Mouse (Mus musculus): ENCODE measurements at regions not wholly inside any gene's neighbourhood (a gene's known extent, or its start where the extent isn't known, plus 50 kb on each side); places are given as distances from the start of the nearest gene placed in this dataset.

- no peak for ATAC-seq (ENCODE audit: insufficient number of reproducible peaks, low FRiP score, low TSS enrichment)
Measured at GRCm38 (mm10) chr10:125467503-125467902, 78.2 kb upstream of the Slc16a7 start.

- ATAC-seq (ENCODE audit: insufficient number of reproducible peaks, low FRiP score, low TSS enrichment): no peak
Measured at GRCm38 (mm10) chr10:125488350-125488749, 99.1 kb upstream of the Slc16a7 start.

- ATAC-seq (ENCODE audit: insufficient number of reproducible peaks, low FRiP score, low TSS enrichment): no peak
Measured at GRCm38 (mm10) chr10:125490395-125490794, 101.1 kb upstream of the Slc16a7 start.

GRCm38 (mm10) chr10:125494489-125494888 is 105.2 kb upstream of the Slc16a7 start:
- ATAC-seq (ENCODE audit: insufficient number of reproducible peaks, low FRiP score, low TSS enrichment): no peak

GRCm38 (mm10) chr10:125498347-125498746 is 109.1 kb upstream of the Slc16a7 start:
- ATAC-seq (ENCODE audit: insufficient number of reproducible peaks, low FRiP score, low TSS enrichment): no peak

GRCm38 (mm10) chr10:125500338-125500737 is 111.1 kb upstream of the Slc16a7 start:
- ATAC-seq (ENCODE audit: insufficient number of reproducible peaks, low FRiP score, low TSS enrichment): no peak

GRCm38 (mm10) chr10:125515026-125515425 is 125.8 kb upstream of the Slc16a7 start:
- ATAC-seq (ENCODE audit: insufficient number of reproducible peaks, low FRiP score, low TSS enrichment): no peak

- no peak for ATAC-seq (ENCODE audit: insufficient number of reproducible peaks, low FRiP score, low TSS enrichment)
Measured at GRCm38 (mm10) chr10:125530876-125531275, 141.6 kb upstream of the Slc16a7 start.

- ATAC-seq (ENCODE audit: insufficient number of reproducible peaks, low FRiP score, low TSS enrichment): no peak
Measured at GRCm38 (mm10) chr10:125538316-125538715, 149.1 kb upstream of the Slc16a7 start.

- ATAC-seq (ENCODE audit: insufficient number of reproducible peaks, low FRiP score, low TSS enrichment): no peak
Measured at GRCm38 (mm10) chr10:125586489-125587147, 197.4 kb upstream of the Slc16a7 start.

GRCm38 (mm10) chr10:125593006-125593405 is 203.7 kb upstream of the Slc16a7 start:
- no peak for ATAC-seq (ENCODE audit: insufficient number of reproducible peaks, low FRiP score, low TSS enrichment)

GRCm38 (mm10) chr10:125607787-125608617 is 218.7 kb upstream of the Slc16a7 start:
- no peak for ATAC-seq (ENCODE audit: insufficient number of reproducible peaks, low FRiP score, low TSS enrichment)

- no peak for ATAC-seq (ENCODE audit: insufficient number of reproducible peaks, low FRiP score, low TSS enrichment)
Measured at GRCm38 (mm10) chr10:125610353-125610752, 221.1 kb upstream of the Slc16a7 start.

GRCm38 (mm10) chr10:125612773-125613172 is 223.5 kb upstream of the Slc16a7 start:
- ATAC-seq (ENCODE audit: insufficient number of reproducible peaks, low FRiP score, low TSS enrichment): no peak

GRCm38 (mm10) chr10:125621376-125621775 is 232.1 kb upstream of the Slc16a7 start:
- ATAC-seq (ENCODE audit: insufficient number of reproducible peaks, low FRiP score, low TSS enrichment): no peak

GRCm38 (mm10) chr10:125623836-125624235 is 234.6 kb upstream of the Slc16a7 start:
- no peak for ATAC-seq (ENCODE audit: insufficient number of reproducible peaks, low FRiP score, low TSS enrichment)

GRCm38 (mm10) chr10:125667906-125668305 is 278.6 kb upstream of the Slc16a7 start:
- ATAC-seq (ENCODE audit: insufficient number of reproducible peaks, low FRiP score, low TSS enrichment): no peak

- no peak for ATAC-seq (ENCODE audit: insufficient number of reproducible peaks, low FRiP score, low TSS enrichment)
Measured at GRCm38 (mm10) chr10:125673637-125674036, 284.4 kb upstream of the Slc16a7 start.

GRCm38 (mm10) chr10:125679644-125680043 is 286.3 kb upstream of the Lrig3 start:
- no peak for ATAC-seq (ENCODE audit: insufficient number of reproducible peaks, low FRiP score, low TSS enrichment)

- no peak for ATAC-seq (ENCODE audit: insufficient number of reproducible peaks, low FRiP score, low TSS enrichment)
Measured at GRCm38 (mm10) chr10:125685130-125685529, 280.8 kb upstream of the Lrig3 start.

- no peak for ATAC-seq (ENCODE audit: insufficient number of reproducible peaks, low FRiP score, low TSS enrichment)
Measured at GRCm38 (mm10) chr10:125693505-125693904, 272.5 kb upstream of the Lrig3 start.

GRCm38 (mm10) chr10:125696159-125696558 is 269.8 kb upstream of the Lrig3 start:
- ATAC-seq (ENCODE audit: insufficient number of reproducible peaks, low FRiP score, low TSS enrichment): no peak

Measured in cerebellum, adult (tissue).